Mouse (Mus musculus) testis, adult 2 months (tissue): ENCODE measurements around the gene Fosb.

ENCODE experiments used
- CTCF ChIP-seq: fragments of 200-500 bp; IDR thresholded peaks from 2 replicates; pipeline ENCODE4 v1.5.1; 2012; ENCODE audit warnings: low read depth, mild to moderate bottlenecking, inconsistent platforms, low read length, moderate library complexity; ENCODE audit not compliant: control insufficient read depth, insufficient read depth, insufficient replicate concordance
- POLR2A ChIP-seq: fragments of 200-500 bp; IDR thresholded peaks from 2 replicates; pipeline ENCODE4 v1.6.1; 2012; ENCODE audit warnings: low read depth, mild to moderate bottlenecking, inconsistent platforms, low read length, moderate library complexity; ENCODE audit not compliant: control insufficient read depth

GRCm38 (mm10) chr7:19279581-19280114, 30.2 kb downstream of the Fosb start, which contains the start of gene Ppm1n:
- no peak for TF ChIP-seq POLR2A
- TF ChIP-seq CTCF, result no peak
